Mouse (Mus musculus) effector memory CD4-positive, alpha-beta T cell, adult 5 months (primary cell): ENCODE results near the gene Jagn1. TPM values are rescaled to one million over a fixed set of nuclear protein-coding genes. Genes with fewer than 3 reads are reported as not detected.

Source experiments
- polyA plus RNA-seq: library from polyadenylated mRNA; unstranded; fragments of 100-300 nt; shearing (Covaris generic); gene quantifications from one replicate; pipeline ENCODE4 v1.2.1, GENCODE M21; 2017

Jagn1 gene
- 18.1 TPM for polyA plus RNA-seq

DNA sequence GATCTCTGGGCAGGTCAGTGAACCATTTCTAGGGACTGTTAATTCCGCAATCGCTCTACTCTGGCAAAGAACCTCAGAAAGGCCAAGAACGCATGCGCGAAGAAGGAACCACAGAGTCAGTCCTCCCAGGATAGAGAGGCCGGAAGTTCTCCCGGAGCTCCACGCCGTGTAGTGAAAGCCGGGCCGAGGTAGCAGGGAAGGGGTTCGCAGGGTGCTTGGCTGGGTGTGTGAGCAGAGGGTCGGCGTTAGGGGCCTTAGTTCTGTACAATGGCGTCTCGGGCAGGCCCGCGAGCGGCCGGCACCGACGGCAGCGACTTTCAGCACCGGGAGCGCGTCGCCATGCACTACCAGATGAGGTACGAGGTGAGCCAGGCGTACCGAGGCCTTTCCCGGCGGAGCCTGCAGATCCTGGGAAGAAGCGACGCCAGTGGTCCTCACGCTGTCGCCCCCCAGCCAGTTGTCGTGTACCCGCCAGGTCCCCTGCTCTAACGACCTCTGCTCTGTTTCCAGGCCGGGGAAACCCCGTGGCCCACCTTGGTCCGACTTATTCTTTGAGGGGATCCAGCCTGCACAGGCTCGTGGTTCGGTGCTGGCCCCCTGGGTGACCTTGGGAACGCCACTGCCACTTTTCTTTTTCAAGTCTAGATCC is at the start of gene Jagn1:
TSS of gene Jagn1 (plus strand) at position 128 of the 649 bp plus-strand sequence.

DNA sequence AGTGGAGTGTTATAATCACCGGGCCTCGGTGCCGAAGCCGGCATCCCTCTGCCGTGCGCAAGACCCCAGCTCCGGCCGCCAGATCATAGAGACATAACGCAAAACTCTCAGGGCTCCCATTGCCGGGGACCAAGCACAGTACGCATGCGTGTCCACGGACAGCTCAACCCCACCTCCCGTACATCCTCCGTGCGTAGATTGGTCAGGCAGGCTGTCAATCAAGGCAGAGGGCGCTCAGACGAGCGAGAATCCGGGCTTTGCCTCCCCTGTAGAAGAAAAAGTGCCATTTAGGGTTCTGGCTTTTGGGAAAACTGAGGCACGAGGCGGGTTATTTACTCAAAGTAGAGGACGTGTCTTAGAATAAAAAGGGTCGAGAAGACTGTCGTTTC is 23.2 kb upstream of the Jagn1 start, which contains the start of gene Rpusd3:
TSS of gene Rpusd3 (minus strand) at position 142 of the 389 bp plus-strand sequence.

DNA sequence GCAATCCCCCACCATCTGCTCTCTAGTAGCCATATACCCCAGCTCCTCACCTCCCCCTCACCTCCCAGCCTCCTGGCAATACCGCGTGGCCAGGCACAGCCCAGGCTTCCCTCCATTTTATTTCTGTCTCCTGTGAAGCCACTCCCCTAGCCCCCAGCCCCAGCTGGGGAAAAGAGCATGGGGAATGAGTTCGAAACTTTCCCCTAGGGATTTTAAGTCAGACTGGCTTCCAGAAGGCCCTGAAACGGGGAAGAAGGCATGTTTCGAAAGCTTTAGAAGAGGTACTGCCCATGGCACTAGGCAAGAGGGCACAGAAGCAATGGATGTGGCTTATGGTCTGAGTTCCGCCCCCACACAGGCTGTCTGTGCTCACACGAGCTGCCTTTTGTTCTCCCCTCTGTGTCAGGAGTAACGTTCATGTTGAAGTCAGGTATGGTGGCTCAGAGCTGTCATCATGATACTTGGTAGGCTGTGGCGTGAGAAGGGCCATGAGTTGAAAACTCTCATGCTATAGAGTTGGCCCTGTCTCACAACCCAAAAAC is 6.6 kb upstream of the Jagn1 start, which contains the start of gene Cidec:
TSS of gene Cidec (minus strand) at position 97 of the 542 bp plus-strand sequence.

DNA sequence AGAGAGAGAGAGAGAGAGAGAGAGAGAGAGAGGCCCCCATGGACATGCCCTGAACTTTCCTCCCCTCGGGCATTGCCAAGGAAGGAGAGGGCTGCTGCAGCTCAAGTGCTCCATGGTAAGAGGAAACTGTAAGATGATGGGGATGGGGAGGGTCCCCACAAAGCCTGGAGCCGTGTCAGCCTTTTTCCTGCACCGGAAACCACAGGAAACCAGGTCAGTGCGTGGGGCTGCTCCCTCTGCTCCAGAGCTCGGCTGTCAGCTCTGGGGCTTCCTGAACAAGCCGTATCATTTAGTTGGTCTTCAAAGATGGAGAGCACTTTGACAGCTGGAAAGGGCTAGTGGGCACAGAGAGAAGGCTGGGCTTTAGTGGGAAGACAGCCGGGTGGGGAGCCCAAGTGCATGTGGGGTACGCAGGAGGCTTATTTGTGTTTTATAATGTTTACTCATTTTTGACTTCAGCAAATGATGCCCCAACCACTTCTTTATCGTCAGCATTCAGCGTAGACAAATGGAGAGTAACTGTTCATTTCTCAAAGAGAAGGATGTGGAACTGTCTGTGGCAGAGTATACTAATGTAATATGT is 15.7 kb downstream of the Jagn1 start, which contains the start of gene Il17re:
TSS of gene Il17re (plus strand) at position 533 of the 583 bp plus-strand sequence.

DNA sequence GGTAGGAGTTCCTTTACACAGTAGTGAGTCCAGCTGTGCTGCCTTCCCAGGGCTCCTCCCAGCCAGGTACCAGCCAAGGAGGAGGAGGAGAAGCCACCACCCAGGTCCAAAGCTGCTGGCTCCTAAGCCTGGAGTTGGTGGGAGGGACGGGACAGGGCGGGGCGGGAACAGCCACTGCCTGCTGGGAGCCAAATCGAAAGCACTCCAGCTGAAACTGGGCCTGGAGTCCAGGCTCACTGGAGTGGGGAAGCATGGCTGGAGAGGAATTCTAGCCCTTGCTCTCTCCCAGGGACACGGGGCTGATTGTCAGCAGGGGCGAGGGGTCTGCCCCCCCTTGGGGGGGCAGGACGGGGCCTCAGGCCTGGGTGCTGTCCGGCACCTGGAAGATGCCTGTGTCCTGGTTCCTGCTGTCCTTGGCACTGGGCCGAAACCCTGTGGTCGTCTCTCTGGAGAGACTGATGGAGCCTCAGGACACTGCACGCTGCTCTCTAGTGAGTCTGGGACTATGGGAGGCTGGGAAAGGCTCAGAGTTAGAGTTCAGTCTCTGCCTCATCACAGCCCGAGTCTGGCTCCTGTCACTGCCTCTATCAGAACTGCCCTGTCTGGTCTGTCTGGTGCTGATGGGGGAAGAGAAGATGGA is 29.0 kb downstream of the Jagn1 start, which contains the start of gene Il17rc:
TSS of gene Il17rc (plus strand) at position 131 of the 640 bp plus-strand sequence.

DNA sequence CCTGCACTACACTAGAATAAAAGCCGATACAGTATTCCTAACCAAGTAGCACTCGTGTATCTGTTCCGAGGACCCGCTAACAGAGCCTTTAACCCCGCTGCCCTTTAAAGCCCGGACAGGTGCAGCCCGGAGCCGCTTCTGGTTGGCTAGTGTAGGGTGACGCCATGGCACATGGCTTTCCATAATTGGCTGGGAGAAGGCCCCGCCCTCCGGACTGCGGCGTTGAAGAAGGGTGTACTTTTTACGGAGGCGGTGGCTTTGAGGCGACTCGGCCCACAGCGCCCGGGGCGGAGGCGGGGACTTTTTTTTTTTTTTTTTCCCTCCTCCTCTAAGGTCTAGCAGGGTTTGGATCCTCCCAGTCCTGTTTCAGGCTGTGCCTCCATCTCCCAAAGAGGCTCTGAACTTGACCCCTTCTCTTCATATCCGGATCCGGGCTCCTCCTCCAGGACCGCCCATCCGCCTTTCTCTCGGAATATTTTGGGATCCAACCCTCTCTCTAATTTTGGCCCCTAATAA is 40.8 kb downstream of the Jagn1 start, which contains the start of gene Creld1:
TSS of gene Creld1 (plus strand) at position 198 of the 516 bp plus-strand sequence.

Other genes with a start within 250 kb of the Jagn1 start
- 0.62 TPM for gene Lhfpl4, start 247.2 kb upstream of the Jagn1 start, polyA plus RNA-seq
- gene Mtmr14, start 204.7 kb upstream of the Jagn1 start, polyA plus RNA-seq, result 50.4 TPM
- gene Cpne9, start 160.3 kb upstream of the Jagn1 start, polyA plus RNA-seq, result not detected
- gene Brpf1, start 135.4 kb upstream of the Jagn1 start, polyA plus RNA-seq, result 50.9 TPM
- 4.6 TPM for gene Ogg1, start 115.6 kb upstream of the Jagn1 start, polyA plus RNA-seq
- gene Camk1, start 98.6 kb upstream of the Jagn1 start, polyA plus RNA-seq, result 0.47 TPM
- 28.9 TPM for gene Tada3, start 64.7 kb upstream of the Jagn1 start, polyA plus RNA-seq
- gene Arpc4, start 64.5 kb upstream of the Jagn1 start, polyA plus RNA-seq, result 335 TPM
- 12.0 TPM for gene Ttll3, start 53.3 kb upstream of the Jagn1 start, polyA plus RNA-seq
- 11.5 TPM for gene Rpusd3, start 23.2 kb upstream of the Jagn1 start, polyA plus RNA-seq
- gene Cidec, start 6.8 kb upstream of the Jagn1 start, polyA plus RNA-seq, result not detected
- 0.22 TPM for gene Il17re, start 15.9 kb downstream of the Jagn1 start, polyA plus RNA-seq
- gene Il17rc, start 28.9 kb downstream of the Jagn1 start, polyA plus RNA-seq, result not detected
- gene Creld1, start 40.7 kb downstream of the Jagn1 start, polyA plus RNA-seq, result 5.5 TPM
- gene Prrt3, start 59.4 kb downstream of the Jagn1 start, polyA plus RNA-seq, result 0.19 TPM
- 84.2 TPM for gene Emc3, start 89.1 kb downstream of the Jagn1 start, polyA plus RNA-seq
- gene Fancd2, start 89.1 kb downstream of the Jagn1 start, polyA plus RNA-seq, result 1.5 TPM
- gene Fancd2os, start 158.1 kb downstream of the Jagn1 start, polyA plus RNA-seq, result not detected
- 142 TPM for gene Brk1, start 162.2 kb downstream of the Jagn1 start, polyA plus RNA-seq
- gene Vhl, start 181.4 kb downstream of the Jagn1 start, polyA plus RNA-seq, result 28.3 TPM
- gene Irak2, start 195.9 kb downstream of the Jagn1 start, polyA plus RNA-seq, result 123 TPM